Mouse (Mus musculus): Measurements from ENCODE around the gene Krtap28-13.

The Krtap28-13 gene

DNA sequence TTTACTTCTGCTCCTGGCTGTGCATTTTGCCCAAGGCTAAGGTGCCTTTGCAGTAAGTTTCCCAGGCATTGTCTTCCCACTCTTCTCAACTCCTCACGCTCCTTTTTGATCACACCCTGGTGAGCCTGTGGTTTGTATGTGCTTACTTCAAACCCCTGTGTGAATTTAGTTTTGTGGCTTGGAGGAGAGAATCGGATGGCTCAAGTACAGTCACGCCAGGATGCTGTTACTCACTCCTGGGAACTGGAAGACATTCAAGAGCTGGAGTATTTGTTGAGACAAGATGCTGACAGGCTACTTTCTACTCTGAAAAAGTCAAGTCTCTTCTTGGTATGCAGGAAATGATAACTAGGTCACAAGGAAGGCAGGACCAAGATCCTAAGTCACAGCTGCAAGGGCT is 30.5 kb downstream of the Krtap28-13 start:
- no peak for DNase-seq (ENCODE audit: low spot score in 2 of 2)

DNA sequence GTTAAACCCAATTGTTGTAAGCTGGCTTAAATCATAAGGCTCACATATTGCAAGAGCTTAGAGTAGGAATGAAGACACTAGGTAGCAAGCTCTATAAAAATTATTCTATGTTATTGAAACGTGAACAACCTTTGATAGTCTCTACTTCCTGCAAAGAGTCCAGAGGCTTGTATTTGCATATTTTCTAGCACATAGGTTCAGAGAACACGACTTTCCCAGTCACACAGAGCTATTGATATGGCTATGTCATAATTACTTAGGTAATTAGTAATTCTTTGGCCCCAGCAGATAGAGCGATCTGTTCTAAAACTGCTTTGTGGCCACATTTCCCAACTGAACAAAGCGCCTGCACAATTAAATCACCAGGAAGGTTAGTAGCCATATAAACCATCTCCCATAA is 36.2 kb downstream of the Krtap28-13 start:
- no peak for DNase-seq (ENCODE audit: low spot score in 2 of 2)

DNA sequence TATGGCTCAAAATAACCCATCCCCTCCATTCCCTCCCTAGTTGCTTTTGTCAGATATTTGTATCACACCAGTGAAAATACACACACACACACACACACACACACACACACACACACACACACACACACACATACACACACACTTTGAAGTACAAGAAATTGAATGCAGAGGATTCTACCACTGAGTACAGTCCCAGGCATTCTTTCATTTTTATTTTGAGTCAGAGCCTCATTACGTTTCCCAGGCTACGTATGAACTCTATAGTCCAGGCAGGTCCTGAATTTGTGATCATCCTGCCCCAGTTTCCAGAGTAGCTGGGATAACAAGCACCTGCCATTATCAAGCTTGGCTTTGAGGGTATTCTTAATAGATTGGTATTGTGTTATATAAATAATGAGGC is 38.4 kb downstream of the Krtap28-13 start:
- no peak for DNase-seq (ENCODE audit: low spot score in 2 of 2)

GRCm38 (mm10) chr1:83099580-83100137 is 38.9 kb downstream of the Krtap28-13 start:
- no peak for DNase-seq (ENCODE audit: low spot score in 2 of 2)

- DNase-seq (ENCODE audit: low spot score in 2 of 2), result no peak
These were observed 41.2 kb downstream of the Krtap28-13 start for GRCm38 (mm10) chr1:83101891-83102290.

DNA sequence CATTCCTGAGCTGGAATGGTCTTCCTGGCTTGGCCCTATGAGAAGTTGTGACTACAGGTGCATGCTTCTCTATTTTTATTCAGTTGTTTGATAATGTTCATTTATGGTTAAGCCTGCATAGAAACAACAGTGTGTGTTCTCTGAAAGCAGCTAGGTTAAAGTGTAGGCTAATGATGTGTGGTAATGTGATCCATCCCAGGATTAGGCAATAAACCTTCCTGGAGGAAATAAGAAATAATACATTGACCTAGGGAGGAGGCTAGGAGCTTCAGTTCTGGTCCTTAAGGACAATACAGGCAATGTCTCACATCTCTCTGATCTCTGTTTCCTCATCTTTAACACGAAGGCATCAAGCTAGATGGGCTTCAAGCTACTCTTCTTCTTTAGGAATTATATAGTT is 44.7 kb downstream of the Krtap28-13 start:
- no peak for DNase-seq (ENCODE audit: low spot score in 2 of 2)

- no peak for DNase-seq (ENCODE audit: low spot score in 2 of 2)
These were observed 46.8 kb downstream of the Krtap28-13 start for GRCm38 (mm10) chr1:83107410-83107978.

DNA sequence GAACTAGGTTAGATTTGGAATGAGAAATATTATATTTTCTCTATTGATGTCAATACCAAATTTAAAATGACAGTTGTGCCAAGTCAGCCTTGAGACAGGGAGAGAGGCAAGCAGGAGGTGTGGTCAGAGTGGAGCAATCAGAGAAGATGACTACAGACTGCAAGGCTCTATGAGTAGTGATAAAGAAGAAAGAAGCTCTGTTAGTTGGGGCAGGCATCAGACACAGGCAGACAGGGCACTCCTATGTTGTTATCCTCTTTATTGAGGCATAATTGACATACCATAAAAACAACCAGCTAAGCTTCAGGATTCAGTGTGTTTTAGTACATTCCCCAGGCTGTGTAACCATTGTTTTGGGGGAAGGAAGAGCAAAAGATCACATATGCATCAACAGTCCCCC is 50.3 kb downstream of the Krtap28-13 start:
- DNase-seq (ENCODE audit: low spot score in 2 of 2), result no peak
